Mouse (Mus musculus): Measurements from ENCODE around the gene Clic5.

DNA sequence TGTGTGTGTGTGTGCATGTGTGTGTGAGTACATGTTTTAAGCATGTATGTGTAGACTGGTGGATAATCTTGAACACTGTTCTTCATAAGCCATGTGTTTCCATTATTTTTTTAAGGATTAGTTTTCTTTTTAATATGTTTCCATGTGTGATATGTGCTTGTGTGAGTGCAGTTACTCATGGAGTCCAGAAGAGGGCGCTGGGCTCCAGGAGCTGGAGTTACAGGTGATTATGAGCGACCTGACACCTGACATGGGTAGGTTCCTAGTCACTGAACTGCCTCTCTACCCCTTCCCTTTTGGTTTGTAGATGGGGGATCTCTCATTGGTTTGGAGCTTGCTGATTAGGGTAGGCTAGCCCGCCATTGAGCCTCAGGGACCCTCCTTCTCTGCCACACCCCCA, 16.5 kb upstream of the Clic5 start:
- TF ChIP-seq CTCF (IDR thresholded peaks at IDR 0.05) (peak; percentile 42), EP300 (IDR thresholded peaks at IDR 0.05; ENCODE audit: insufficient read depth, low read depth, low read length) (no peak), POLR2A (IDR thresholded peaks at IDR 0.05; ENCODE audit: insufficient read depth, low read depth, low read length) (no peak)

Measured in heart, adult 2 months (tissue).